Mouse (Mus musculus) heart, postnatal 0 days (tissue): ENCODE measurements around the gene Atp5f1. TPM values are rescaled to one million over a fixed set of nuclear protein-coding genes. Genes with fewer than 3 reads are reported as not detected.

Source experiments
- ATAC-seq: fragments of 200-750 bp; cut with Nextera tagmentation; 2 replicates; pipeline ENCODE4 v1.8.0; 2017; ENCODE audit warnings: low read depth, moderate number of reproducible peaks, moderate library complexity; ENCODE audit not compliant: insufficient read depth
- DNase-seq: peaks from one replicate; pipeline ENCODE4 v3.0.0-alpha.2; 2016; ENCODE audit warnings: low spot score
- H3K27ac ChIP-seq: fragments of 300-500 bp; sonication (generic); 2 replicates; pipeline ENCODE4 v1.5.1; 2014; ENCODE audit warnings: low read depth, mild to moderate bottlenecking
- H3K27me3 ChIP-seq: fragments of 300-500 bp; sonication (generic); 2 replicates; pipeline ENCODE4 v1.6.1; 2014; ENCODE audit warnings: low read length, mixed read lengths; ENCODE audit not compliant: control insufficient read depth, insufficient read depth
- H3K36me3 ChIP-seq: fragments of 300-500 bp; sonication (generic); replicated peaks from 2 replicates; pipeline ENCODE4 v1.6.1; 2014; ENCODE audit warnings: low read length, mixed read lengths; ENCODE audit not compliant: control insufficient read depth, insufficient read depth
- H3K4me1 ChIP-seq: fragments of 300-500 bp; sonication (generic); 2 replicates; pipeline ENCODE4 v1.6.1; 2014; ENCODE audit warnings: antibody characterized with exemption; ENCODE audit not compliant: control insufficient read depth, insufficient read depth
- H3K4me2 ChIP-seq: fragments of 300-500 bp; sonication (generic); 2 replicates; pipeline ENCODE4 v1.6.1; 2014; ENCODE audit warnings: low read depth, mild to moderate bottlenecking, low read length, moderate library complexity
- H3K4me3 ChIP-seq: fragments of 300-500 bp; sonication (generic); 2 replicates; pipeline ENCODE4 v1.5.1; 2014; ENCODE audit warnings: low read depth, low read length
- H3K9ac ChIP-seq: fragments of 300-500 bp; sonication (generic); replicated peaks from 2 replicates; pipeline ENCODE4 v1.6.1; 2014; ENCODE audit warnings: low read depth, low read length, mixed read lengths
- H3K9me3 ChIP-seq: fragments of 300-500 bp; sonication (generic); replicated peaks from 2 replicates; pipeline ENCODE4 v1.6.1; 2016; ENCODE audit warnings: low read length; ENCODE audit not compliant: control insufficient read depth
- CTCF ChIP-seq: IDR thresholded peaks from 2 replicates; pipeline ENCODE4 v1.5.1; 2016; ENCODE audit warnings: antibody characterized with exemption, control low read depth, low read depth
- EP300 ChIP-seq: IDR thresholded peaks from 2 replicates; pipeline ENCODE4 v1.6.1; 2016; ENCODE audit warnings: antibody characterized with exemption, low read depth
- WGBS: fragments of 180-500 bp; shearing (Covaris S2); extraction: QIAGEN DNeasy Blood & Tissue Kit; methylation state at CpG from one replicate; pipeline ENCODE4 v1.1.7; 2014; 5-methylcytosine and 5-hydroxymethylcytosine counted together
- polyA plus RNA-seq: library from polyadenylated mRNA; unstranded; fragments of >200 nt; fragmentation: Nextera tagmentation; extraction: Ambion mirVana; gene quantifications from 2 replicates; pipeline ENCODE4 v1.2.1, GENCODE M21; 2015
- total RNA-seq: library from RNA; depleted of rRNA; stranded (reverse); fragments of >200 nt; gene quantifications from 2 replicates; pipeline ENCODE4 v1.2.3, GENCODE M21; 2014; ENCODE audit warnings: low replicate concordance

The Atp5f1 gene
- total and polyA plus RNA-seq, 2 experiments from 2014 or later: 751 to 1,577 TPM

GRCm38 (mm10) chr3:105959585-105959984, 314 bp downstream of the Atp5f1 start:
- no peaks in the 10 kb centered on the region for H3K9me3 ChIP-seq
- under 1% methylated on average over 26 of the region's 26 CpGs for WGBS
- H3K9ac ChIP-seq: peak overlapping the region; percentile 85
- H3K36me3 ChIP-seq: peaks cover 40% of the 10 kb centered on the region
- peaks cover 33% of the 10 kb centered on the region for H3K4me1 ChIP-seq
- peak; percentile 31 for ATAC-seq
- peak overlapping the region; percentile 77 for H3K4me3 ChIP-seq
- TF ChIP-seq EP300: no peak
- no peak for TF ChIP-seq CTCF
- H3K27me3 ChIP-seq: no peaks in the 10 kb centered on the region
- H3K4me2 ChIP-seq: peak overlapping the region; percentile 92
- no peak for DNase-seq
- H3K27ac ChIP-seq: peak overlapping the region; percentile 65

- WGBS: under 1% methylated on average over 46 of the region's 52 CpGs
- Histone ChIP-seq H3K27ac (peak within 1 kb of the TSS; percentile 96), H3K4me2 (peak within 1 kb of the TSS; percentile 92), H3K36me3 (peaks cover 40% of the 10 kb centered on the region), H3K4me1 (peaks cover 33% of the 10 kb centered on the region), H3K9ac (peak within 1 kb of the TSS; percentile 93), H3K9me3 (no peaks in the 10 kb centered on the region), H3K27me3 (no peaks in the 10 kb centered on the region), H3K4me3 (peak within 1 kb of the TSS; percentile 77)
- DNase-seq (peak; percentile 99), ATAC-seq (peak; percentile 96)
- no peak for TF ChIP-seq CTCF
- peak; percentile 100 for TF ChIP-seq EP300
These were observed 822 bp downstream of the Atp5f1 start, which contains the start of gene Wdr77 for GRCm38 (mm10) chr3:105958974-105959580. Wdr77 (plus strand) TSS chr3:105959369.

GRCm38 (mm10) chr3:105958204-105958603, 1.7 kb downstream of the Atp5f1 start:
- Histone ChIP-seq H3K27me3 (no peaks in the 10 kb centered on the region), H3K4me2 (peak overlapping the region; percentile 71), H3K27ac (peak overlapping the region; percentile 96), H3K9me3 (no peaks in the 10 kb centered on the region), H3K9ac (peak overlapping the region; percentile 93), H3K36me3 (peaks cover 38% of the 10 kb centered on the region), H3K4me1 (peaks cover 33% of the 10 kb centered on the region), H3K4me3 (peak overlapping the region; percentile 77)
- 27% methylated on average over 5 of the region's 5 CpGs for WGBS
- DNase-seq (no peak), ATAC-seq (no peak)
- TF ChIP-seq EP300 (no peak), CTCF (no peak)

GRCm38 (mm10) chr3:105957235-105957634, 2.7 kb downstream of the Atp5f1 start:
- TF ChIP-seq EP300 (no peak), CTCF (peak; percentile 31; the same call in 1 of the 2 replicates)
- H3K4me2 ChIP-seq: peak overlapping the region; percentile 71
- H3K9ac ChIP-seq: no peak overlapping the region
- no peaks in the 10 kb centered on the region for H3K9me3 ChIP-seq
- H3K27me3 ChIP-seq: no peaks in the 10 kb centered on the region
- DNase-seq: no peak
- H3K4me3 ChIP-seq: peak overlapping the region; percentile 77
- H3K27ac ChIP-seq: no peak overlapping the region
- no peak for ATAC-seq
- 94% methylated on average over 1 of the region's 1 CpGs for WGBS
- H3K36me3 ChIP-seq: peaks cover 38% of the 10 kb centered on the region
- H3K4me1 ChIP-seq: peaks cover 33% of the 10 kb centered on the region

GRCm38 (mm10) chr3:105951348-105951747, 8.6 kb downstream of the Atp5f1 start:
- DNase-seq (no peak), ATAC-seq (no peak)
- H3K4me3 ChIP-seq: no peak overlapping the region
- peaks cover 75% of the 10 kb centered on the region for H3K36me3 ChIP-seq
- H3K9ac ChIP-seq: no peak overlapping the region
- no peak overlapping the region for H3K27ac ChIP-seq
- peaks cover 6% of the 10 kb centered on the region; the same call in 1 of the 2 replicates for H3K4me1 ChIP-seq
- 92% methylated on average over 7 of the region's 7 CpGs for WGBS
- H3K9me3 ChIP-seq: no peaks in the 10 kb centered on the region
- H3K27me3 ChIP-seq: no peaks in the 10 kb centered on the region
- H3K4me2 ChIP-seq: no peak overlapping the region
- TF ChIP-seq CTCF: no peak
- no peak for TF ChIP-seq EP300

GRCm38 (mm10) chr3:105936111-105936510, 23.8 kb downstream of the Atp5f1 start:
- no peaks in the 10 kb centered on the region for H3K27me3 ChIP-seq
- H3K27ac ChIP-seq: no peak overlapping the region
- no peak overlapping the region for H3K4me3 ChIP-seq
- DNase-seq (no peak), ATAC-seq (no peak)
- H3K9ac ChIP-seq: no peak overlapping the region
- H3K9me3 ChIP-seq: no peaks in the 10 kb centered on the region
- TF ChIP-seq CTCF: no peak
- no peak for TF ChIP-seq EP300
- peaks cover 9% of the 10 kb centered on the region for H3K36me3 ChIP-seq
- no peaks in the 10 kb centered on the region for H3K4me1 ChIP-seq
- H3K4me2 ChIP-seq: no peak overlapping the region
- 78% methylated on average over 4 of the region's 4 CpGs for WGBS
